Mouse (Mus musculus) kidney, adult 2 months (tissue): Measurements from ENCODE around the gene Scrn3.

Experiments
- CTCF ChIP-seq: fragments of 200-500 bp; conservative IDR thresholded peaks from 2 replicates; pipeline ENCODE4 v1.5.1; 2011; ENCODE audit warnings: low read depth, mild to moderate bottlenecking, control low read depth, low read length, moderate library complexity, mixed read lengths; ENCODE audit not compliant: insufficient read depth, insufficient read length
- POLR2A ChIP-seq: fragments of 200-500 bp; IDR thresholded peaks from one replicate; pipeline ENCODE4 v1.6.1; 2011; ENCODE audit warnings: low read depth, low read length, control low read depth

DNA sequence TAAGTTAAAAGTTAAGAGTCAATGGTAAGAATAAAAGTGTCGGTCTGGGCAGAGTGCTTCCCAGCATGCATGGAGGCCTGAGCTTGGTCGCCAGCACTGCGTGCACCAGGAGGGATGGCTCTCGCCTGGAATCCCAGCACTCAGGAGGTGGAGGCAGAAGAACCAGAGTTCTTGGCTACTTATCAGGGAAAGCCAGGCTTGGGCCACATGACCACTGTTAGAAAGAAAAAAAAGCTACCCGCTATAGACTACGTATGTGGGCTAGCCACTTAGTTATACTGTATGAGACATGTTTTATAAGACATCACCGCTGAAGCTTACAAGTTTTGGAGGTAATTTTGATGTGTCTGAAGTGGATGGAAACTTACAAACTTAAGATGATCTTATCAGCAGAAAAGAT is 14.2 kb upstream of the Scrn3 start:
- TF ChIP-seq CTCF (no peak), POLR2A (no peak)
